Mouse (Mus musculus) adrenal gland, postnatal 14 days (tissue): ENCODE data around the gene Banf1. TPM values are rescaled to one million over a fixed set of nuclear protein-coding genes. Genes with fewer than 3 reads are reported as not detected.
"Not testable (repeated sequence)": the region's sequence is repeated elsewhere in the genome, so short reads cannot be mapped to it uniquely, and the experiment has no call there.

Experiments used
- DNase-seq: peaks from one replicate; pipeline ENCODE4 v3.0.0; 2021; ENCODE audit warnings: mixed read lengths
- total RNA-seq: library from RNA; stranded (reverse); gene quantifications from 2 replicates; pipeline ENCODE4 v1.2.3, GENCODE M21; 2021

Banf1 gene
- total RNA-seq, 1 experiment from 2014 or later: 144 TPM

DNA sequence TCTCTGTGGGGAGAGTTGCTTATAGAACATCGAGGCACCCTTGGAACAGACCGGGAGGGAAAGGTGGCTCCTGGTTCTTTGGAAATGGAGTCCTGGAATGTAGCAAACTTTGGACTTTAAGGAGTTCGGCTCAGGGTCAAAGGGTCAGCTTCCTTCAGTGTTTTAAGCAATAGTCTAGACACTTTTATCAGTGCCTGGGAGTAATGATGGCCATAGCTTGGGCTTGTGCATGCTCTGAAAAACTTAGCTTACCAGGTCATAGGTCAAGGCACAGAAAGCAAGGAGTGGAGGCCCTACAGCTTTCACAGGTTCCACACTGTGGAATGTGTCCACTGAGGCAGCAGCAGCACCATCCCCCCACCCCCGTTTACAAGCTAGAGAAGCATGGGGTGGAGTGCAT is 7.8 kb upstream of the Banf1 start:
- DNase-seq: no peak

DNA sequence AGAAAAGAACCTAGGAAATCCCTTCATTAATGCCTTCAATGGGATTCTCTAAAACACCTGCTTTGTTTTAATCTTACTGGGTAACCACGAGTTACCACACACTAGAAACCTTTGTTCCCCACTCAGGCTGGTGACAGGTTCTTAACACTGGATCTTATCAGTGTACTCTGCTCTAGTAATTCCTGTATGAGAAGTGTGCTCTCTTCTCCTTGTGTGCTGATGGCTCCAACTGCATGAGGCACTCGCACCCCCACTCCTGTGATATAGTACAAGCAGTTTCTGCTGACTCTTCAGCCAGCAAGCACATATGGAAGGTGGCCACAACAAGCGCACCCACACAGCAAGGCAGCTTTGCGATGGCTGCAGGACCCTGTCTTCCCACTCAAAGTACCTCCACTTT is 7.2 kb upstream of the Banf1 start:
- DNase-seq: no peak

DNA sequence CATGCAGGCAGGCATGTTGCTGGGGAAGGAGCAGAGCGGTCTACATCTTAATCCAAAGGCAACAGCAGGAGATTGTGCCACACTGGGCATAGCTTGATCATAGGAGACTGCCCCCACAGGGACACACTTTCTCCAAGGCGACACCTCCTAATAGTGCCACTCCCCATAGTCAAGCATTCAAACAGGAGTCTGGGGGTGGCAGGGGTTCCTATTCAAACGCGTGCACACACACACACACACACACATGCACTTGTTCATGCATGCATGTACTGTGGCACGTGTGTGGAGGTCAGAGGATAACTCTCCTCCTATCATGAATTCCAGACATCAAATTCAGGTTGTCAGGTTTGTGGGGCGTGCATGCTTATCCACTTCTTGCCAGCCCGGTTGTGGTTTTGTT is 5.8 kb upstream of the Banf1 start:
- DNase-seq: no peak

DNA sequence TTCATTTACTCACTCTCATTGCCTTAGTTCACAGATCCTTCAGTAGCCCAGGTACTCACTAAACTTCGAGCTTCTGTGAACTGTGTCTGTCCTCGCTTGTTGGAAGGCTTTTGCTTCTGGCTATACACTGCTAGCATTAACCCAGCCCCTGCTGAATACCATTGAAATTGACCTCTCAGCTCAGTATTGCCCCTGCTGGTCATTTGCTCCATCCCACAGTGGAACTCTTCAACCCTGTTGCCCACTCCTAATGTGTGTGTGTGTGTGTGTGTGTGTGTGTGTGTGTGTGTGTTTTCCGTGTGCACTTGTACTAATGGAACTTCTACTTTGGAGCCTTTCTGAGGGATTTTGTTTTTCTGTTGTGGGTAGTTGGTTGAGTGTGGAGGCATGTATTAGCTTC is 4.0 kb upstream of the Banf1 start:
- no peak for DNase-seq

DNA sequence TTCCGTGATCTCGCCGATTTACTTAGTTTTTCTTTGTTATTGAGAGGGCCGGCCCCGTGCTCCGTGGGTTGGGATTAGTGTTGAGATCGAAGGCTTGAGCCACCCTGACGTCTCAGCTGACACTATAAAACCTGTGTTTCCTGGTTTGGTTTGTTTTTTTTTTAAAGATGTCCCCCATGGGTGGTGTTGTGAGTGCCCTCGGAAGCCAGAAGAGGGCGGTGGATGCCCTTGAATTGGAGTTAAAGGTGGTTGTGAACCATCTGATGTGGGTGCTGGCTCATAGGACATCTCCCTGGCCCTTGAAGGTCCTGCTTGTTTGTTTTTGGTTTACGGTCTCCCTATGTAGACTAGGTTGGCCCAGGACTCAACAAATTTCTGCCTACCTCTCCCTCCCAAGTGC is 487 bp upstream of the Banf1 start:
- peak; percentile 55 for DNase-seq

DNA sequence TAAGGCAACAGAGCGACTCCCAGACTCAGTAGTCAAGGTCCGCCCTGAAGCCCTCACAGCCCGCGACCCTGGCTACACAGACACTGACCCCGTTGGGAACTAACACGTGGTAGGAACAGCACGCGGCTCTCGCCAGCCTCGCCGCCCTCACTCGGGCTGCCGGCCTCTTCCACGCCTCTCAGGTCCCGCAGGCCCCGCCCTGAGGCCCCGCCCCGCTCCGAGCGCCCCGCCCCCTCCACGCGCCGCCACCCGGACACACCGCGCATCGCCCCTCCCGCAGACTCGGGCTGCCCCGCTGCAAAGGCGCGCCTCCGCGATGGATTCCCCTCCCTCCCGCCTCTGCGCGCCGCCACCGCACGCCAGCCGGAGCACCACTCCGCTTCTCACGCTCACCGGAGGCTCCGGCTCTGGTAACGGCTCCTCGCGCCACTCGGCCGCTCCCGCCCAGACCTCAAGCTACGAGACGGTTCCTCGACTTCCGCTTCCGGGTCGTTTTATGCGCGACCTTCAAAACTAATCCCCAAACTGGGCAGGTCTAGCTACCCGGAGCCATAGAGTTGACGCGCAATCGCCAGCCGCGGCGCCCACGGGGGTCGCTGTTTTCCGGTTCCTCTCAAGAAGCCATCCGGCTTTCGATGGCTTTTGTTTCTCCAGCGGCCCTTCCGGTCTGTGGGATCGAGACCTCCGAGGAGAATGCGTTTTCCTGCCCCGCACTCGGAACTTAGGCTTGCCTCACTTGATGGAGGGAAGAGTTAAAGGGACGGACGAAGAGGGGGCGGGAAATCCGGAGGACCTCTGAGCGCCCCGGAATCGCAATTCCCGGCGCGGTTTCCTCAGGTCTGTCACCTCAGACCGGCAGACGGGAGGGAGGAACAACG is 554 bp downstream of the Banf1 start, which contains the start of gene Eif1ad:
TSS of gene Eif1ad (plus strand) at position 567 of the 878 bp plus-strand sequence.
- peak; percentile 95 for DNase-seq

DNA sequence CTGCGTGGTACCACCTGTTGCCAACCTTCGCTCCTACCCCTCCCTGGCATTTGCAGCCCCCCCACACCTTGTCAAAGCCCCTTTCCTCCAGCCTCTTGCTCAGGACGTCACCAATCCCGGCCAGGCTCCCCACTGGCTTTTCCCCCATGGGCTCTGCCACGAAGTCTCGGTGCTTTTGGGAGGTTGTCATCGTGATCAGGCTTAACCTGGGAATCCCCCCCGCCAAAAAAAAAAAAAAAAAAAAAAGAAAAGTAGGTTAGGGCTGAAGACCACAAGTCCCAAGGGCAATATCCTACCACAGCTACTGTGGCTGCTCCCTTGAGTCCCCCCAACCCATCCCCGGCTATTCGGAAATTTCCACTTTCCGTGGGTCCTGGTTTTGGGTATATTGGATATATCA is 1.2 kb downstream of the Banf1 start:
- peak; percentile 35 for DNase-seq

DNA sequence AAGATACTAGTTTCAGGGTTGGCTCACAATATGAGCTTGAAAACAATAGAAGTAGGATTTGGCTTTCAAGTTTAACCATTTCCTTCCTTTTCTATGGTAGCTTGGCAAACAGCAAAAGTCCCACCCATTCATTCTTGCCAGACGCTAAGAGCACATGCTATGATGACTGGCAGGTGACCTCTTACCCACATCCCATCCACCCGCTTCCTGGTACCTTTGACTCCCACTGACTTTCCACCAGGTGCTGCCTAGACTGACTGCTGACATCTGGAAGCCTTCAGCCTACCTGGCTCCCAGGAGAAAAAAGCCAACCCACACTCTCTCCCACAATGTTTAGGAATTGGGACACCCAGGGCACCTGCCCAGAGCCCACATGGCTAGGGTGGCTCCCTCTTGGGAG is 2.8 kb downstream of the Banf1 start:
- no peak for DNase-seq

DNA sequence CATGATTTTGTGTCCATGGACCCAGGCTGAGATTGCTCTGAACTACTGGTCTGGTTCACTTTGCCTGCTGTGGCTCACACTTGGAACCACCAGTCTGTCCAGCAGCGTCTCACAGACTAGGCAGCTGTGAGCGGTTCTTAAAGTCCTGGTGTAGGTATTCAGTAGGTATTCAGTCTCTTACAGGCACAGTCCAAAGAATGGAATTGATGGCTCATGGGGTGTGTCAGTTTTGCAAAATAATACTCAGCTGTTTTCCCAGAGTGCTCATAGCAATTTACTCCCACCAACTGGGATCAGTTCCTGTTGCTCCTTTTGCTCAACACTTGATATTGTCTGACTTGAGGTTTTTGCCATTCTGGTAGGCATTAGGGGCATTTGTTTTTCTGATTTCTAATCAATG is 4.8 kb downstream of the Banf1 start:
- no peak for DNase-seq

DNA sequence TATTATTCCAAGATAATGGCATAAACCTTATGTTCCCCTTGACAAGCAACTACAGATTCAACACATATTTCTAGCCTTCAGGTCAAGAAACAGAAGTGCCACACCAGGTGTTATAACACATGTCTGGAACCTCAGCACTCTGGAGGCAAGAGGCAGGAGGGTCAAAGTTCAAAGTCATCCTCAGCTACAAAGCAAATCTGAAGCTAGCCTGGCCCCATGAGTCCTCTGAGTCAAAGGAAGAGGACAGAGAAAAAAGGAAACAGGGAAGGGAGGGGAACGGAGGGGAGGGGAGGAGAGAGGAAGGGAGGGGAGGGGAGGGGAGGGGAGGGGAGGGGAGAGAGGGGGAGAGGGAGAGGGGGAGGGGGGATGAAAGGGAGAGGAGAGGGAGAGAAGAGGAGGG is 10.9 kb downstream of the Banf1 start:
- DNase-seq: no peak

DNA sequence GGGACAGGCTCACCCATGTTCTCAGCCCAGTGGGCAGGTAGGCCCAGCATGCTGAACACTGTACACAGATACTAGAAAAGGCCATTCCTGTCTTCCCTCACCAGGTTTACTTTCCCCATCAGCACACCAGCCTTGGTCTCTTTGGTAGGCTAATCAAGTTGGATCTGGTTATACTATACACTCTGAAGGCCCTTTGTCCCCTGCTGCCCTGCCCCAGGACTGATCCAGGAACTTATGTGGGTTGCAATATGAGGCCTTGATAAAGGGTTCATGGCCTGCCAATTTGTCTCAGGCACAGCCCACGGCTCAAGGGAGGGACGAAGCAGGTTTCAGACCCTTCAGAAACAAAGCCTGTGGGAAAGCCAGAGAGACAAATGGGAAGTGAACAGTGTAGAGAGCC is 13.4 kb downstream of the Banf1 start:
- DNase-seq: no peak

DNA sequence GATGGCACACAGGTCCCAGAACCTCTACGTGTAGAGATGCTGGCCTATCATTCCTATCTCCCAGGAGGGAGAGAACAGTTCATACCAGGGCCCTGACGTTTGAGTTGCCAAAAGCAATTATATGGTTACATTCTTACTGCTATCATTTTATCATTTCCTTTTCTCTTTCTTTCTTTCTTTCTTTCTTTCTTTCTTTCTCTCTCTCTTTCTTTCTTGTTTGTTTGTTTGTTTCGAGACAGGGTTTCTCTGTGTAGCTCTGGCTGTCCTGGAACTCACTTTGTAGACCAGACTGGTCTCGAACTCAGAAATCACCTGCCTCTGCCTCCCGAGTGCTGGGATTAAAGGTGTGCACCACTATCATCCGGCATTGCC is 17.5 kb downstream of the Banf1 start, which contains the start of gene Cst6:
TSS of gene Cst6 (minus strand) at position 73 of the 372 bp plus-strand sequence.
- not testable (repeated sequence) for DNase-seq

DNA sequence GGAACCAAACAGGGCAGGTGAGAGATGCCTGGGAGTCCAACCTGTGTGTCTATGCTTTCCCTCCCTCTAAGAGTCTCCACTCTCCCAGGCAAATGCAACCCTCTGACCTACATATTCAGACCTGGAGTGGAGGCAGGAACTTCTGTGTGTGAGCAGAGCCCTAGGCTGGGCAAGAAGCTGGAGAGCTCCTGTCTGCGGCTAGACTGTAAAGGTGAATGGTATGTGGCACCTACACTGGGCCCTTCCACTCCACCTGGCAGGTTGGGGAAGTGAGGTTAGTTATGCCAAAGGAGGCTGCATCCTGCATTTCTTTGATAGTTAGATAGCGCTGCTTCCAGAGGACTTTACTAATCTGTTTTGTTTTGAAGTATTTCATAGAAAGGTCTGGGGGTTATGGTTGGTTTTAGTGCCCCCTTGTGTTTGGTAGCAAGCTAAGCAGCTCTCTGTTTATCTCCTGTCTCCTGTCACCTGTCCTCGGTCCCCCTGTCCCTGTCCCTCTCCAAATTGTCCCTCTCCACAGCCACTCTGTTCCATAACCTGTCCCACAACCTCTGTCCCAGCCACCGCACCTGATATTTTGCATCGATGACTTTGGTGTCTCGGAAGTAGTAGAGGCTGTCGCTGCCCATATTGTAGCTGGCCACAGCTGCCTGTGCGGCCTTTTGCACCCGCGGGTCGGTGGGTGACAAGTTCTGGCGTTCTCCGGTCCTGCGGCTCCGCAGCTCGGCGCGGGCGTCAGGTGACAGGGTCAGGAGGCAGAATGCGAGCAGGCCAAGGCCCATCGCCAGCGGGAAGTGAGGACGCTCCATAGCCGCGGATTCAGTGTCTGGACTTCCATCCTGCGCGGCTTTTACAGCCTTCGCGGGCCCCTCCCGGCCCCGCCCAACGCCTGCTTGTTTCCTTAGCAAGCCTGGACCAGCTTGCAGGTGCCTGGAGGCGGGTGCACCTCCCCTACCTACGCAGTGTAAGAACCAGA is 18.2 kb downstream of the Banf1 start:
- DNase-seq: peak; percentile 31

DNA sequence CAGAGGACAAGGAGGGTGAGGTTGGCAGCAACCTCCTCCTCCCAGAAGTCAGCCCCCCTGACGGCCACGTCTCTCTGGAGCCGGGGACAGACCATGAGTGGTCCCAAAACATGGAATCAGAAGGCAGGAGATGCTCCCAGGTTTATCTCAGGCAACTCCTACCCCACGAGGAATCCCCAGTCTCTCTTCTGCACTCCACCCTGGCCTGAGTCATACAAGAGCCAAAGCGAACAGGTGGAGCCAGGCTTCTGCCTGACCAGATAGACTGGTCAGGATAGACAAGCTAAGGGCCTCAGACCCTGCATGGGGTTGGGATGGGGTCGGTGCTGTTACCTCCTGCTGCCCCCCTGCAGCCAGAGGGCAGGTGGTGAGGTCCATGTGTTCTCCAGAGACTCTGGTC is 18.9 kb downstream of the Banf1 start:
- no peak for DNase-seq

DNA sequence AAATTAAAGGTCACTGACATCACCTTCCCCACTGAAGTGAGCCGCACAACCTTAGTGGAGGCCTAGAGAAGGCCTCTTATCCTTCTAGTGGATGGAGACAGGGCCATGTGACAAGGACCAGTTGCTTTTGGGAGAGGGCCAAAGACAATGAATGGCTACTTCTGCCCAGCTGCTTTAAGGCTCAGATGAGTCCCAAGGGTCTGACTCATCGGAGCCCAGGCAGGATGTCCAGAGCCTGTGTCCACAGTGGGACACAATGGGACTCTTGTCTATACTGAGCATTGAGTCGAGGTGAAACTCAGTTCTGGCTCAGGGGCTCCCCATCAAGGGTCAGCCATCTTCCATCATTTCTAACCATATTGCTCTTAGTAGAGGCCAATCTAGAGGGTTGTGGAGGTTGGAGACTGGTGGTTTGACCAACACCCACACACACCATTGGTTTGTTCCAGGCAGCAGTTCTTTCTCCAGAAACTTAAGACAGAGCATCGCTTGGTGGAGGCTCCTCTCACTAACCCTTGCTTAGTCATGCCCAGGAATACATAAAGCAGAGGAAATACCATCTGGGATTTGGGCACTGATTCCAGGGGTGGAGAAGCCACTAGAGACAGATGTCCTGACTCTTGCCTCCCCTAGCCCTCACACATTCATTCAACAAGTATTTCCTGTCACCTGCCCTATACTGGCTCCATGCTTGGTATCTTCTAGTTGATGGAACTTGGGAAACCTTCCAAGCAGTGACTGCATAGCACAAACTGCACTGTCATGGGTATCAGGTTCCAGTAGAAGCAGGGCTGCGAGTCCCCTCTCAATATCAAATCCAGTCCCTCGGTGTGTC is 21.5 kb downstream of the Banf1 start:
- no peak for DNase-seq

DNA sequence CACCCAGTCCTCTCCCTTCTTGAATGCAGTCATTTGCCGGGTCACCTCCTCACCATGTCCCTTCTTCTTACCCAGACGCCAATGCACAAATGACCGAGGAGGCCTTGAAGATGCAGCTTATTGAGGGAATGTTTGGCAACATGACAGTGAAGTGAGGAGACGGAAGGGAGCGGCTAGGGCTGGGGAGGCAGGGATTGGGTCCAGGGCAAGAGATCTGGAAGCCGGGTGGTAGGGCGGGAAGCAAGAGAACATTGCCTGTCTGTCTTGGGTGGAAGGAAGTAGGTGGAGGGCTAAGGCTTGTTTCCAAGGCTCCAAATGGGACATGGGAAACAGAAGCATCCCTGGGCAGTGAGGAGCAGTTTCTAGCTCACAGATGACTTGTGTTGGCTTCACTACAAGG is 25.6 kb downstream of the Banf1 start:
- no peak for DNase-seq

DNA sequence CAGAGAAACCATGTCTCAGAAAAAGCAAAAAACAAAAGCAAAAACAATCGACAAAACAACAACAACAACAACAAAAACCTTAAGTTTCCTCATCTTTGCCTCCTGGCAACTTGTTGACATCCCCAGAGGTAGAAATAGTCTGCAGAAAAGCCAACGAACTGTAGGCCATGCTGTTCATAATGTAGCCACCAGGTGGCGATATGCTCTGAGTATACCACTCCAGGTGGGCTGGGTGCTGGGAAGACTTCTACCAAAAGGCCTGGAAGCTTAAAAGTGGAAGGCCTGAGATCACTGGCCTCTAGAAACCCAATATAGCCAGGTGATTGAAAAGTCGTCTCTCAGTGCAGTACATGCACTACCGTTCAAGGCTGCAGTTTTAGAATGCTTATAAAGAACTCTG is 29.0 kb downstream of the Banf1 start:
- DNase-seq: peak; percentile 85

DNA sequence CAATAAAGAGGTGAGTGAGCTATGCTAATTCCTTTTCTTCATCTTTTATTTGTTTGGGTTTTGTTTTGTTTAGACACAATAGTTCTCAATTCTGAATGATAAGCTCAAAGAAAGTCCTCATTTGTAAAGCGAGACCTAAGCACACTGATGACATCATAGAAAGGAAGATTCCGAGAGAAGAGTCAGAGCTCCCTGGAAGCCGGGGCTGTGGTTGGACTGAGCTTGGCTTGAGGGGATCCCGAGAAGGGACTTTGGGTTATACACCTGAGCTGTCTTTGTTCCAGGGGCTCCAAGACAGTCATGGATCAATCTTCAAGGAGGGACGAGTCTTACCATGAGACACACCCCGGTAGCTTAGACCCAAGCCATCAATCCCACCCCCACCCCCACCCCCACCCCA is 31.5 kb downstream of the Banf1 start, which contains the start of gene Catsper1:
TSS of gene Catsper1 (plus strand) at position 301 of the 400 bp plus-strand sequence.
- no peak for DNase-seq

DNA sequence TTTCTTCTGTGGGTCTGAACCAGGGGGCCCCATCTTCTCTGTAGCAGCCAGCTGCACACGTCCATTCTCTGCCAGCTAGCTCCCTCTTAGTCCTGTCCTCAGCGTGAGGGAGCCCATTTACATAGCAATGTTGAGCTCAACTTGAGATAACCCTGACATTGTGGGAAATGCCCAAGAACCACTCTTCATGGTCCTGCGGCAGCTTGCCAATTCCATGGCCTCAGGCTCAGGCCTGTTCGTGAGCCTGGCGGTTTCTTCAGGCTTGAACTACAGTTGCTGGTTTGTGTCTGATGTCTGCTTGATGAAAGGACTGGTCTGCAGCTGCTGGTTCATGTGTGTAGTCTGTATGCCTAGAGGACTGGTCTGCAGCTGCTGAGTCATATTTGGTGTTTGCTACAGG is 32.2 kb downstream of the Banf1 start:
- DNase-seq: no peak

DNA sequence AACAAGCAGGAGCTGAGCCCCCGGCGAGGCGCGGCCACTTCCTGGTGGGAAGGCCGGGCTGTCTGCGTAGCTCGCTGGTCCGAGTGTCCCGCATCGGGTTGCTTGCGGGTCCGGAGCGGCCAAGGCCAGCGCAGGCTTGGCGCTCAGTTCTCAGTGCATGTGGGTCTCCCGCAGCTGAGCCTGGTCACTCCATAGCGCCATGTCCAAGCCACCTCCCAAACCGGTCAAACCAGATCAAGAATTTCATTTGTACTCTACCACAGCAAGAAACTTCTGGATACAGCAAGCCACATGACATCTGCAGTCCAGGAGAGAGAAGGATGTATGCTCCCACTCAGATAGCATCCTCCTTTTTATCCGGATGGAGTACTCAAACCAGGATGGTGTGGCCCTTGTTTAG is 39.0 kb downstream of the Banf1 start:
- no peak for DNase-seq

DNA sequence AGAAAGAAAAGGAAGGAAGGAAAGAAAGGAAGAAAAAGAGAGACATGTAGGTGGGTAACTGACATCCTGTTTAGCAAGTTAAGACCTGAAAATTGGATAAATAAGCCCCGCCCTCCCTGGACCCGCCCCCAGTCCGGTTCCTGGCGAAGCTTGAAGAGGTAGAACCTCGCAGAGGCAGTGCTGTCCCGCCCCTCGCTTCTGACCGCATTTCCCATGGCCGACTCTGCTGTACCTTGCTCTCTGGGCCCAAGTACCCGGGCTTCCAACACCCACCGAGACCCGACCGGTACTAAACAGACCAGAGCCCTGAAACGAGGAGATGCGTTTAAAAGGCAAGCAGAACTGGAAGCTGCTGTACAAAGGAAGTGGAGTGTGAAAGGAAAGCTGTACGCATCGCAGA is 43.2 kb downstream of the Banf1 start:
- peak; percentile 31 for DNase-seq
